Mouse (Mus musculus): ENCODE measurements at regions not wholly inside any gene's neighbourhood (a gene's known extent, or its start where the extent isn't known, plus 50 kb on each side); places are given as distances from the start of the nearest gene placed in this dataset.
A peak's percentile ranks its signal among the peaks of the same experiment; 100 is the strongest.
"Not testable (repeated sequence)": the region's sequence is repeated elsewhere in the genome, so short reads cannot be mapped to it uniquely, and the experiment has no call there.

GRCm38 (mm10) chr4:143055371-143055770 is 157.4 kb downstream of the Prdm2 start:
- DNase-seq (ENCODE audit: low spot score in 2 of 2), result no peak

GRCm38 (mm10) chr4:143053029-143053428 is 159.8 kb downstream of the Prdm2 start:
- DNase-seq (ENCODE audit: low spot score in 2 of 2), result no peak

GRCm38 (mm10) chr4:143051205-143051604 is 161.6 kb downstream of the Prdm2 start:
- DNase-seq (ENCODE audit: low spot score in 2 of 2), result no peak

- DNase-seq (ENCODE audit: low spot score in 2 of 2), result no peak
These were observed 167.6 kb downstream of the Prdm2 start for GRCm38 (mm10) chr4:143045245-143045644.

GRCm38 (mm10) chr4:143042806-143043205 is 170.0 kb downstream of the Prdm2 start:
- DNase-seq (ENCODE audit: low spot score in 2 of 2), result no peak

GRCm38 (mm10) chr4:143038626-143039025 is 174.2 kb downstream of the Prdm2 start:
- no peak for DNase-seq (ENCODE audit: low spot score in 2 of 2)

- DNase-seq (ENCODE audit: low spot score in 2 of 2), result no peak
These were observed 176.1 kb downstream of the Prdm2 start for GRCm38 (mm10) chr4:143036704-143037103.

GRCm38 (mm10) chr4:143035089-143035488 is 177.7 kb downstream of the Prdm2 start:
- DNase-seq (ENCODE audit: low spot score in 2 of 2), result not testable (repeated sequence)

- DNase-seq (ENCODE audit: low spot score in 2 of 2), result not testable (repeated sequence)
These were observed 178.5 kb downstream of the Prdm2 start for GRCm38 (mm10) chr4:143034324-143034723.

GRCm38 (mm10) chr4:143029813-143030212 is 183.0 kb downstream of the Prdm2 start:
- not testable (repeated sequence) for DNase-seq (ENCODE audit: low spot score in 2 of 2)

GRCm38 (mm10) chr4:143027292-143027691 is 185.5 kb downstream of the Prdm2 start:
- peak; percentile 44 to 45 for DNase-seq (ENCODE audit: low spot score in 2 of 2)

- peak; percentile 51 to 53 for DNase-seq (ENCODE audit: low spot score in 2 of 2)
These were observed 191.4 kb downstream of the Prdm2 start for GRCm38 (mm10) chr4:143021242-143021881.

GRCm38 (mm10) chr4:143020658-143021057 is 192.1 kb downstream of the Prdm2 start:
- no peak for DNase-seq (ENCODE audit: low spot score in 2 of 2)

GRCm38 (mm10) chr4:143012900-143013299 is 199.9 kb downstream of the Prdm2 start:
- no peak for DNase-seq (ENCODE audit: low spot score in 2 of 2)

- no peak for DNase-seq (ENCODE audit: low spot score in 2 of 2)
These were observed 210.8 kb downstream of the Prdm2 start for GRCm38 (mm10) chr4:143001961-143002360.

- no peak for DNase-seq (ENCODE audit: low spot score in 2 of 2)
These were observed 211.3 kb downstream of the Prdm2 start for GRCm38 (mm10) chr4:143001486-143001885.

GRCm38 (mm10) chr4:142996406-142996805 is 216.4 kb downstream of the Prdm2 start:
- DNase-seq (ENCODE audit: low spot score in 2 of 2), result no peak

GRCm38 (mm10) chr4:142991401-142991800 is 221.4 kb downstream of the Prdm2 start:
- DNase-seq (ENCODE audit: low spot score in 2 of 2), result no peak

GRCm38 (mm10) chr4:142989175-142989574 is 223.6 kb downstream of the Prdm2 start:
- no peak for DNase-seq (ENCODE audit: low spot score in 2 of 2)

- DNase-seq (ENCODE audit: low spot score in 2 of 2), result no peak
These were observed 229.5 kb downstream of the Prdm2 start for GRCm38 (mm10) chr4:142983295-142983624.

- no peak for DNase-seq (ENCODE audit: low spot score in 2 of 2)
These were observed 230.1 kb downstream of the Prdm2 start for GRCm38 (mm10) chr4:142982585-142983294.

GRCm38 (mm10) chr4:142975620-142976019 is 237.2 kb downstream of the Prdm2 start:
- no peak for DNase-seq (ENCODE audit: low spot score in 2 of 2)

GRCm38 (mm10) chr4:142970040-142970439 is 242.8 kb downstream of the Prdm2 start:
- no peak for DNase-seq (ENCODE audit: low spot score in 2 of 2)
